Mouse (Mus musculus): Measurements from ENCODE around the gene Polr2c. TPM values are rescaled to one million over a fixed set of nuclear protein-coding genes. Genes with fewer than 3 reads are reported as not detected.

The Polr2c gene
- polyA plus RNA-seq, 1 experiment from 2014 or later = 141 TPM

DNA sequence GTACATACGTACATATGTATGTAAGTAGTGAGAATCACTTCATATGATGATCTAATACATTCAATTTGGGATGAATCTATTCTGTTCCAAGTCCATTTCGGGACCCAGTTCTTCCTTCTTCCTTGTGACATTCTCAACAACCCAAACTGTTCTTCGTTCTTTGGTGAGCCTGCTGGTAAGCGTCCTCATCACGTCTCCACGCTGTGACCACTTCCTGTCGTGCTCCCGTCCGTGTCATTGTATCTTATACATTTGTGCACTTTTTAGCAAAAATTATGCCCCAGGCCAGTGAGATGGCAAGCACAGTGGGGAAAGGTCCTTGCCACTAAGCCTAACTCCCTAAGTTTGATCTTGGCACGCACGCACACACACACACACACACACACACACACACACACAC, 39.3 kb upstream of the Polr2c start:
- ATAC-seq (replicated peaks; ENCODE audit: insufficient number of reproducible peaks, low FRiP score, low TSS enrichment) = no peak

DNA sequence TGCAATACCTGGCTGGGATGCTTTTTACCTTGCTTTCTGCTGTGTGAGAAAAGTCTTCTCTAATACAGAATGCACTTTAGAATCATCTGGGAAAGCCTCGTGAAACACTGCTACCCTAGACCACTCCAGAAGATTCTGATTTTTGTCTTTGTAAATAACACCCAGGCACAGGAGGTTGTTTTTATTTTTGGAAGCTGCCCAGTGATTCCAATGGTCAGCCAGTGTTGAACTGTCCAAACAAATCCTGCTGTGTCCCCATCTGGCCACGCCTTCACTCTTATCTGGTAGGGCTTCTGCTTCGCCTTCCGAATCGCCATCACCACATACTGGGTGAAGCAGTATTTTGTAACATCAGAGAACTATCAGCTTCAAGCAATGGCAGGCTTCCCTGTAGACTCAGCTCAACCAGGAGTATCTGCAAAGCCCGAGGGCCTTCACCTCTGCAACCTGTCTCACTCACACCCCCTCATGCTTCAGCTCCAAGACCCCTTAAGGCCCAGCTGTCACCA, 37.5 kb upstream of the Polr2c start:
- H3K9me3 ChIP-seq (replicated peaks; ENCODE audit: control insufficient read depth, low read length) = no peaks in the 10 kb centered on the region
- no peak overlapping the region for H3K4me2 ChIP-seq
- no peaks in the 10 kb centered on the region for H3K27me3 ChIP-seq (ENCODE audit: control insufficient read depth, insufficient read depth, low read length)
- no peak overlapping the region; the same call in 1 of the 2 replicates for H3K27ac ChIP-seq (ENCODE audit: low read depth, low read length)
- H3K36me3 ChIP-seq (ENCODE audit: control insufficient read depth, insufficient read depth, low read length) = peaks cover 16% of the 10 kb centered on the region
- H3K4me1 ChIP-seq (ENCODE audit: control insufficient read depth, insufficient read depth, low read length) = no peaks in the 10 kb centered on the region
- 0 out of 2 replicates have a peak, but pooled peaks have one; percentile 36 for ATAC-seq (replicated peaks; ENCODE audit: insufficient number of reproducible peaks, low FRiP score, low TSS enrichment)
- no peak overlapping the region for H3K4me3 ChIP-seq (ENCODE audit: low read depth, low read length)
- no peak overlapping the region for H3K9ac ChIP-seq (ENCODE audit: low read depth, low read length)
- WGBS (ENCODE audit: insufficient replicate concordance) = 43% methylated on average over 6 of the region's 6 CpGs

More for the DNA sequence above, 39.3 kb upstream of the Polr2c start:
- Histone ChIP-seq H3K9ac (ENCODE audit: low read depth, low read length) (no peak overlapping the region), H3K27me3 (ENCODE audit: control insufficient read depth, insufficient read depth, low read length) (no peaks in the 10 kb centered on the region), H3K9me3 (replicated peaks; ENCODE audit: control insufficient read depth, low read length) (no peaks in the 10 kb centered on the region), H3K36me3 (ENCODE audit: control insufficient read depth, insufficient read depth, low read length) (peaks cover 5% of the 10 kb centered on the region), H3K27ac (ENCODE audit: low read depth, low read length) (no peak overlapping the region), H3K4me2 (no peak overlapping the region), H3K4me3 (ENCODE audit: low read depth, low read length) (no peak overlapping the region), H3K4me1 (ENCODE audit: control insufficient read depth, insufficient read depth, low read length) (no peaks in the 10 kb centered on the region)
- WGBS (ENCODE audit: insufficient replicate concordance) = 86% methylated on average over 11 of the region's 11 CpGs

DNA sequence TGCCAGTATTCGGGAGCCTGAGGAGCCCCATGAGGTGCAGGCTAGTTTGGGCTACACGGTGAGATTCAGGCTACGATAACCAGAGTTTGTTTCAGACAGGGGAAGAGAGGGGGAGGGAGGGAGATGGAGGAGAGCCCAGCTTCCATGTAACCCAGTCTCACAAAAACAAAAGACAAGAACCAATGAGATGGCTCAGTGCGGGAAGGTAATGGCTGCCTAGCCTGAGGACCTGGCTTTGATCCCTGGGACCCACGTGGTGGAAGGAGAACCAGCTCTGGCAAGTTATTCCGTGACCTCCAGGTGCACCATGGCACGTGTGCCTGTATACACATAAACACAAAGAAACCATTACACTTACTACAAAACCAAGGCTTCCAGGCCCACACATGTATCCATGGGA, 36.7 kb upstream of the Polr2c start:
- no peak for ATAC-seq (replicated peaks; ENCODE audit: insufficient number of reproducible peaks, low FRiP score, low TSS enrichment)
- WGBS (ENCODE audit: insufficient replicate concordance) = 90% methylated on average over 7 of the region's 7 CpGs

DNA sequence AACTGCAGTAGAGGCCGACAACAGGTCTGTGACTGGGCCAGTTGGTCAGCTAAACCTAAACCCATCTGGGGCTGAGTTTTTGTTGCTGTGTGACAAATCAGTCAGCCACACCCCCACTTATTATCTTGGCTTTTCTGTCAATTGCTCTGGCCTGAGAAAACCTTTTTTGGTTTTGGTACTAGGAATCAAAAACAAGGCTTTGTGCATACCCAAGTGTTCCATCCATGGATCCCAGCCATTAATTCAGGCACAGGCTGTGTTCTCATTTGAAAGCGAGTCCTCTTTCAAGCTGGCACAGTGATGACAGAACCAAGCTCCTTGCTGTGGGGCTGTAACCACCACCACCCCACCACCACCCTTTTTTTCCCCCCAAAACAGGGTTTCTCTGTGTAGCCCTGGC, 35.9 kb upstream of the Polr2c start:
- Histone ChIP-seq H3K9me3 (replicated peaks; ENCODE audit: control insufficient read depth, low read length) (no peaks in the 10 kb centered on the region), H3K27ac (ENCODE audit: low read depth, low read length) (no peak overlapping the region), H3K4me2 (no peak overlapping the region), H3K9ac (ENCODE audit: low read depth, low read length) (no peak overlapping the region), H3K4me3 (ENCODE audit: low read depth, low read length) (no peak overlapping the region), H3K27me3 (ENCODE audit: control insufficient read depth, insufficient read depth, low read length) (no peaks in the 10 kb centered on the region), H3K36me3 (ENCODE audit: control insufficient read depth, insufficient read depth, low read length) (peaks cover 22% of the 10 kb centered on the region), H3K4me1 (ENCODE audit: control insufficient read depth, insufficient read depth, low read length) (no peaks in the 10 kb centered on the region)
- no peak for ATAC-seq (replicated peaks; ENCODE audit: insufficient number of reproducible peaks, low FRiP score, low TSS enrichment)
- 89% methylated on average over 2 of the region's 2 CpGs for WGBS (ENCODE audit: insufficient replicate concordance)

More for the DNA sequence above, 36.7 kb upstream of the Polr2c start:
- no peak overlapping the region for H3K9ac ChIP-seq (ENCODE audit: low read depth, low read length)
- H3K27me3 ChIP-seq (ENCODE audit: control insufficient read depth, insufficient read depth, low read length) = no peaks in the 10 kb centered on the region
- H3K36me3 ChIP-seq (ENCODE audit: control insufficient read depth, insufficient read depth, low read length) = peaks cover 19% of the 10 kb centered on the region
- H3K4me1 ChIP-seq (ENCODE audit: control insufficient read depth, insufficient read depth, low read length) = no peaks in the 10 kb centered on the region
- H3K4me3 ChIP-seq (ENCODE audit: low read depth, low read length) = no peak overlapping the region
- no peak overlapping the region for H3K4me2 ChIP-seq
- no peaks in the 10 kb centered on the region for H3K9me3 ChIP-seq (replicated peaks; ENCODE audit: control insufficient read depth, low read length)
- H3K27ac ChIP-seq (ENCODE audit: low read depth, low read length) = no peak overlapping the region

DNA sequence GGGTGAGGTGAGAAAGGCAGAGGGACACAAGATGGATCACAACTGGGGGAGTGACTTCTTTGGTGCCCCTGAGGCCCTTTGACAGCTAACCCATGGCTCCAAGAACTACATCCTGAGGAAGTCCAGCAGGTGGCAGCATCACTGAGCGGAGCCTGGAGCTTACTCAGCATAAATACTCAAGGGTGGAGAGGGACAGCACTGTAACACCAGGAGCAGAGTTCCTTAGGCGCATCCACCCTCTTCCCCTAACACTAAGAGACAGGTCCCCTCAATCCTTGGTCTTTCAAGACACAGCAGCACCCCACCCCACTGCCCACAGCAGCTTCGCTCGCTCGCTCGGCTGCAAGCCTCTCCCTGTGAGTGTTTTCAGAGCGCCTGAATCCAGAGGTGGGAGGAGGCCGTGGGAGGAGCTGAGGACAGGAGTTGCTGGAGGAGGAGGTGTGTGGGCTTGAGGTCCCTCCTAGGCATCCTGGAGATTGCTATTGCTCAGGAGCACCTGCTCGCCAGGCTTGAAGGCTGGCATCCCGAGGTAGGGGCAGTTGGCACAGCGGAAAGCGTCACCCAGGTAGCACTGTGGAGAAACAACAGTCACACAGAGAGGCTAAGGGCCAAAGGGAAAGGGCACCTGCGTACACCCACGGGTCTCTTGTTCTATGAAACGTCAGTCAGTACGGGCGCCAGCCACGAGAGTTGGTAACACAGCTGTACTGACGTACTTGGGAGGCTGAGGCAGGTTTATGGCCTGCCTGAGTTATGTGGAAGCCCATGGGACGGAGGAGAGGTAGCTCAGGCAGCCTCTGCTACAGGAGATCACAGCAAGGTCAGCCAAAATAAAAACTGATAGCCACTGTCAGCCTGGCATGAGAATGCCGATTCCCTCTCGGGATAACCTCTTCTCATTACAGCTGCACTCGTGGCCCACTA, 34.4 kb upstream of the Polr2c start:
- Histone ChIP-seq H3K4me1 (ENCODE audit: control insufficient read depth, insufficient read depth, low read length) (no peaks in the 10 kb centered on the region), H3K36me3 (ENCODE audit: control insufficient read depth, insufficient read depth, low read length) (peaks cover 26% of the 10 kb centered on the region), H3K4me2 (no peak overlapping the region), H3K27me3 (ENCODE audit: control insufficient read depth, insufficient read depth, low read length) (no peaks in the 10 kb centered on the region), H3K27ac (ENCODE audit: low read depth, low read length) (no peak overlapping the region), H3K9ac (ENCODE audit: low read depth, low read length) (0 out of 2 replicates have a peak overlapping the region, but pooled peaks have one; percentile 16), H3K4me3 (ENCODE audit: low read depth, low read length) (no peak overlapping the region), H3K9me3 (replicated peaks; ENCODE audit: control insufficient read depth, low read length) (no peaks in the 10 kb centered on the region)
- peak; percentile 60; the same call in 1 of the 2 replicates for ATAC-seq (replicated peaks; ENCODE audit: insufficient number of reproducible peaks, low FRiP score, low TSS enrichment)
- WGBS (ENCODE audit: insufficient replicate concordance) = 74% methylated on average over 23 of the region's 23 CpGs

DNA sequence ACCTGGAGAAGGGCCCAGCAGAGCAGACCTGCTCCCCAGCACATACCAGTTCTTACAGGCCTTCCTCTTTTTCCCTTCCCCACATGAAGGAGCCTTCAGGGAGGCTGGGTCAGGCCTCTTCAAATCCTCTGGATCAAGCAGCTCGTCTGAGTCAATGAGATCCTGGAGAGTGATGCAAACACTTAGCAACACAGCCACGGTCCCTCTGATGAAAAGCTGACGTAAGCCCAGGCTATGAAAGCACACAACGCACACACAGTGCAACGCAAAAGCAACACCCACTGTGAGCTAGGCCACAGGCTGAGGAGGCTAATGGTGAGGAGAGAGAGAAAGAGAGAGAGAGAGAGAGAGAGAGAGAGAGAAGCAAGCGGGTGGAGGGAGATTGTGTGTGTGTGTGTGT, 32.1 kb upstream of the Polr2c start:
- Histone ChIP-seq H3K4me1 (ENCODE audit: control insufficient read depth, insufficient read depth, low read length) (no peaks in the 10 kb centered on the region), H3K9ac (ENCODE audit: low read depth, low read length) (no peak overlapping the region), H3K27me3 (ENCODE audit: control insufficient read depth, insufficient read depth, low read length) (no peaks in the 10 kb centered on the region), H3K9me3 (replicated peaks; ENCODE audit: control insufficient read depth, low read length) (no peaks in the 10 kb centered on the region), H3K27ac (ENCODE audit: low read depth, low read length) (no peak overlapping the region), H3K36me3 (ENCODE audit: control insufficient read depth, insufficient read depth, low read length) (peaks cover 31% of the 10 kb centered on the region), H3K4me2 (no peak overlapping the region), H3K4me3 (ENCODE audit: low read depth, low read length) (no peak overlapping the region)
- ATAC-seq (replicated peaks; ENCODE audit: insufficient number of reproducible peaks, low FRiP score, low TSS enrichment) = no peak
- WGBS (ENCODE audit: insufficient replicate concordance) = 90% methylated on average over 6 of the region's 6 CpGs

DNA sequence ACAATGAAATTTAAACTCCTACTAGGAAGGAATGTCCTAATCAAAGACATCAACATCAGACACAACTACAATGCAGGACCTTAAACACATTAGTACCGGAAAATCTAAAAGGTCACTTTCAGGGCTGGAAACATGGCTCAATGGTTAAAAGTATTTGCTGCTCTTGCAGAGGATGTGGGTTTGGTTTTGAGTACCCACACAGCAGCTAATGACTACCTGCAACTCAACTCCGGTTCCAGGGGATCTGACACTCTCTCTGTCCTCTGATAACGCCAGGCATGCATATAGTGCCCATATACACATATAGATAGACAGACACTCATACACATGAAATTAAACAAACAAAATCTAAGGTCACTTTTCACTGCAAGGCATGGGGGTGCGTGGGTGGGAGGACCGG, 31.0 kb upstream of the Polr2c start:
- no peak for ATAC-seq (replicated peaks; ENCODE audit: insufficient number of reproducible peaks, low FRiP score, low TSS enrichment)
- Histone ChIP-seq H3K36me3 (ENCODE audit: control insufficient read depth, insufficient read depth, low read length) (peaks cover 37% of the 10 kb centered on the region), H3K4me2 (no peak overlapping the region), H3K4me3 (ENCODE audit: low read depth, low read length) (no peak overlapping the region), H3K27ac (ENCODE audit: low read depth, low read length) (no peak overlapping the region), H3K27me3 (ENCODE audit: control insufficient read depth, insufficient read depth, low read length) (no peaks in the 10 kb centered on the region), H3K4me1 (ENCODE audit: control insufficient read depth, insufficient read depth, low read length) (no peaks in the 10 kb centered on the region), H3K9ac (ENCODE audit: low read depth, low read length) (no peak overlapping the region), H3K9me3 (replicated peaks; ENCODE audit: control insufficient read depth, low read length) (no peaks in the 10 kb centered on the region)
- 94% methylated on average over 5 of the region's 5 CpGs for WGBS (ENCODE audit: insufficient replicate concordance)

DNA sequence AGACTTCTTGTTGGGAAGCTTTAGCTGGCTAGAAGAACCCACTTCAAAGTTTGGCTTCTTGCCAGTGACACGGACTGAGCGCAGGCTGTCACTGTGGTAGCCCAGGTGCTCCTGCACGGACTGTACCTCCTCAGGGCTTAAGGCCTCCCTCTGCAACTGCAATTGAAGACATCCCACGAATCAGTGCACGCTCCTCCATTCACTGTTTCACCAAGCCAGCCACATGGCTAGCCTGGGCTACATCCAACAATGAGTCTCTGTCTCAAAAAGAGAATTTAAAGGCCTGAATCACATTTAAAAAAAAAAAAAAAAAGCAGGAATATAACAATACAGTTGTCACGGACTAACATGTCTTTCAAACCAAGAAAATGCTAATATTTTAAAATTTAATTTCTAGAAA, 29.0 kb upstream of the Polr2c start:
- Histone ChIP-seq H3K9me3 (replicated peaks; ENCODE audit: control insufficient read depth, low read length) (no peaks in the 10 kb centered on the region), H3K4me2 (no peak overlapping the region), H3K27me3 (ENCODE audit: control insufficient read depth, insufficient read depth, low read length) (no peaks in the 10 kb centered on the region), H3K4me1 (ENCODE audit: control insufficient read depth, insufficient read depth, low read length) (no peaks in the 10 kb centered on the region), H3K4me3 (ENCODE audit: low read depth, low read length) (no peak overlapping the region), H3K27ac (ENCODE audit: low read depth, low read length) (no peak overlapping the region), H3K36me3 (ENCODE audit: control insufficient read depth, insufficient read depth, low read length) (peaks cover 35% of the 10 kb centered on the region), H3K9ac (ENCODE audit: low read depth, low read length) (no peak overlapping the region)
- no peak for ATAC-seq (replicated peaks; ENCODE audit: insufficient number of reproducible peaks, low FRiP score, low TSS enrichment)
- WGBS (ENCODE audit: insufficient replicate concordance) = 90% methylated on average over 6 of the region's 6 CpGs
